Mouse (Mus musculus) lung, postnatal 25 days (tissue): ENCODE results near the gene Aldoart2.
"Not testable (repeated sequence)": the region's sequence is repeated elsewhere in the genome, so short reads cannot be mapped to it uniquely, and the experiment has no call there.

Experiments used
- DNase-seq: peaks from one replicate; pipeline ENCODE4 v3.0.0; 2022; ENCODE audit warnings: low spot score

Gene Aldoart2

DNA sequence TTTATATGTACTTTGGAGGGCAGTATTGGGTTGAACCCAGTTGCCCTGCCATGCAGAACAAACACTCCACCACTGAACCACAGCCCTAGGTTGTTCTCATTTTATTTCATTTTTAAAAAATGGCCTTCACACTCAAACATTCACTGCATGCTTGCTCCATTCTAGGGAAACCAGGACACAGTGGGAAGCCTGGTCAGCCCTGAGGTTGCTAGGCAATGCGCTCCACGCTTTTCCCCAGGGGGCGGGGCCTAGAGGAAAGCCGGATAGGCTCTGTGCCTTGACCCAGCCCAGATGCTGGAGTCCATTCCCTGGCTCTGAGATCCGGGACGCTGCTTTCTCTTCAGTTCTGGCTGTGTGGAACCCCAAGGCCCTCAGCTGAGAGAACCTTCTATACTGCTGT lies 8.8 kb downstream of the Aldoart2 start:
- no peak for DNase-seq

DNA sequence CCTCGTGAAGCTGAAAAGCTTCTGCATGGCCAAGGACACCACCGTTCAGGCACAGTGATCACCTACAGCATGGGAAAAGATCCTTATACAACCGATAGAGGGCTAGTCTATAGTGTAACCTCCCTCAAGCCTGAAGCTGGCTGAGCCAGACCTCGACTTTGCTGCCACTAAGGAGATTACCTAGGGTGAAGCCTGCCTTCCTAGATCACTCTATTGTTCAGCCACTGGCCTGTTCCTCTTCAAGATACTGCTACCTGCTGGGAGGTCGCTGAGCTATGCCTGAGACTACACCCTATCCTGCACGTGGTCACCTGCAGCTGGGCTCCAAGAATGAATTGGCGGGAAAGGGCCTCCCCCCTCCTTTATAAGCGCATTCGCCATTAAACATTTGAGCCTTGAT lies 21.9 kb downstream of the Aldoart2 start:
- DNase-seq = not testable (repeated sequence)

DNA sequence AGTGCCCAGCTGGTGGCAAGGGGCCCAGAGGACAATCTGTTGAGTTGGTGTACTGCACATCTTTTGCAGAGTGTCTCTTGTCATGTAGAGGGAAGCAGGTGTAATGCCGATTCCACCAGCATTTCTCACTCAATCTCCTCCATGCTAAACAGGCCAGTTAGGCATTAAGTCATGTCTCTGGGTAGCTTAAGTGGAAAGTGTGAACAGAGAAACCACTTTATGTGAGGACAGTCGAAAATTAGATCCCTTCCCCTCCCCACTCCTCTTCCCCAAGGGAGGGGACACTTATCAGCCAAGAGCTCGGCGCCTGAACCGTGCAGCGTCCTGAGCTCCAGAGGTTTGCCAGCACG lies 33.5 kb downstream of the Aldoart2 start:
- no peak for DNase-seq

DNA sequence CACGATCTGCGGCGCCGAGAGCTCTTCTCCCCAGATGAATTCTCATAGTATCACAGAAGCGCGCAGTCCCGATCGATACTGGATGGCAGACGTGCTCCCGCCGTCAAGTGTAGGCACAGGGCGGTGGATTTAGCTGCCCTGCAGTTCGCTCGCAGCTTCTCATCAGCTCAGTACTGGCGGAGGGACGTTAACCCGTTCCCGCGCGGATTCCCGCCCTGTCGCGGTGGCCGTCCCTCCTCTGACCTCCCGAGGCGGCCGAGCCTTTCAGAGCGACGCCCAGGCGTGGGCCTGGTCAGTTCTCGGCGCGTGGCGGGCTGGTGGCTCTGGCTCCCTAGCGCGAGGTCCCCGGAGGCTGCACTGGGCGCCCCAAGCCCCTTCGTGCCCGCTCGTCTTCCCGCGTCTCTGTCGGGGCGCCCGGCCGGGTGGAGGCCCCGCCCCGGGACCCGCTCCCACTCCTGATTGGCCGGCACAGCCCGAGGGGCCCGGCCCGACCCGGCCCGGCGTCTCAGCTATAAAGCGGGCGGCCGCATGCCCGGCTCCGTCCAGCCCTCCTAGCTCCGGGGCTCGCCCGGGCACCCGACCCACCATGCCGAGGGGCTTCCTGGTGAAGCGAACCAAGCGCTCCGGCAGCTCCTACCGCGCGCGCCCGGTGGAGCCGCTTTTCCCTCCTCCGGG lies 34.0 kb downstream of the Aldoart2 start, which contains the start of gene Insm2:
TSS of gene Insm2 (plus strand) at position 541 of the 675 bp plus-strand sequence.
- DNase-seq = no peak

DNA sequence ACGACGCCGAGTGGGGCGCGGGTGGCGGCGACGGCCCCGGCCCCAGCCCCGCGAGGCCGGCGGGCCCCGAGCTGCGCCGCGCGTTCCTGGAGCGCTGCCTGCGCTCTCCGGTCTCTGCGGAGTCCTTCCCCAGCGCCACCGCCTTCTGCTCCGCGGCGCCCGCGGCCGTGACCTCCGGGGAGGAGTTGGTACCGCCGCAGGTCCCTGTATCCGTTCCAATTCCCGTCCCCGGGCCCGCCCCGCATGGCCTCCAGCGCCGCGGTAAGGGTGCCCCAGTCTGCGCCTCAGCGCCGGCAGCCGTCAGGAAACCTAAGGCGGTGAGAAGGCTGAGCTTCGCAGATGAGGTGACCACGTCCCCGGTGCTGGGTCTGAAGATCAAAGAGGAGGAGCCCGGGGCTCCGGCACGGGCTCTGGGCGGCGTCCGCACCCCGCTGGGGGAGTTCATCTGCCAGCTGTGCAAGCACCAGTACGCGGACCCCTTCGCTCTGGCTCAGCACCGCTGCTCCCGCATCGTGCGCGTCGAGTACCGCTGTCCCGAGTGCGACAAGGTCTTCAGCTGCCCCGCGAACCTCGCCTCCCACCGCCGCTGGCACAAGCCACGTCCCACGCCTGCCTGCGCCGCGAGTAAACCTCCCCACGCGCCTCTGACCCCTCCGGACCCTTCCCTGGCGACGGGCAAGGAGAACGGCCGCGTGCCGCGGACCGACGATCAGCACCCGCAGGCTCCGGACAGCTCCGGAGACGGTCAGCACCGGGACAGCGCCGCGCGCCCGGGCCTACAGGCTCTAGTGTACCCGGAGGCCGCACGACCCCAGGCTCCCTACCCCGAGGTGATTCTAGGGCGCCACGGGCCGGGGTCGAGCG lies 34.8 kb downstream of the Aldoart2 start:
- peak; percentile 2 for DNase-seq

DNA sequence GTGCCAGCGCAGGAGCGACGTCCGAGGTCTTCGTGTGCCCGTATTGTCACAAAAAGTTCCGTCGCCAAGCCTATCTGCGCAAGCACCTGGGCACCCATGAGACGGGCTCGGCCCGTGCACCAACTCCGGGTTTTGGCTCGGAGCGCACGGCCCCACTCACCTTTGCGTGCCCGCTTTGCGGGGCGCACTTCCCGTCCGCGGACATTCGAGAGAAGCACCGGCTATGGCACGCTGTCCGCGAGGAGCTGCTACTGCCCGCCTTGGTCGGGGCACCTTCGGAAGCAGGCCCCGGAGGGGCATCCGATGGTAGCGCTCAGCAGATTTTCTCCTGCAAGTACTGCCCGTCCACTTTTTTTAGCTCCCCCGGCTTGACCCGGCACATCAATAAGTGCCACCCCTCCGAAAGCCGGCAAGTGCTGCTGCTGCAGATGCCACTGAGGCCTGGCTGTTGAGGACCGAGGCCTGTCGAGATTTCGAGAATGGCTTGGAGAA lies 35.5 kb downstream of the Aldoart2 start:
- DNase-seq = no peak

DNA sequence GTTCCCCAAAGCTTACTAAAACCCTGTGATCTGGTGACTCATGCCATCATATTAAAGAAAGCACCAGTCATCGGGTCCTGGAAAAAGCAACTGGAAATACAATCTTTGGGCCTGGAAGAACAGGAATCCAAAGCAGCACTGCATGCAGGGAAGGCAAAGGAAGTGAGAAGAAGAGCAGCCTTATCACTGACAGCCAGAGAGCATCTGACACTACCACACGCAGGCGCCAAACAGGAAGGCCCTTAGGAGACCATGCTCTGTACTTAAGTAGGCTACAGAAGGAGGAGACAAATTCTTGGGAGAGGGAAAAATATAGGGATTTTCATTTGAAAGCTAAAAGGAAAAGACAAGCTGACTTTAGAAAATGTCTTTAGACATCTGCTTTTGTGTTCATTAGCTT lies 39.4 kb downstream of the Aldoart2 start:
- no peak for DNase-seq

DNA sequence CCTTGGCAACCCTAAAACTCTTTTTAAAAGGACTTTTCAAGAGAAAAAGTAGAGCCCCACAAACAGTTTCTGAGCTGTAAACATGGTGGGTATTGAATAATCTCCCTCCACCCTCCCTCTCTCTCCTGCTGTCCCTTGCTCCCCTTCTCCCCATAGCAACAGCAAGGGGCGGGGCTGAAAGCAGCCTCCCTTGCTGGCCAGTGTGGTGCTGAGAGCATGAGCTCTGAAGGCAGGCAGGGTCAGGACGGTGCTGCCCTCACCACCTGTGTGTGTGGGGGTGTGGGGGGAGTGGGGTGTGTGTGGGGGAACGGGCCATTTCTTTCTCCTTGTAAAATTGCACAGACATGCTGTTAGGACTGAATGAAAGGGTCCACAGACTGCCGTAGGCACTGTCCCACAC lies 42.9 kb downstream of the Aldoart2 start:
- DNase-seq = no peak

DNA sequence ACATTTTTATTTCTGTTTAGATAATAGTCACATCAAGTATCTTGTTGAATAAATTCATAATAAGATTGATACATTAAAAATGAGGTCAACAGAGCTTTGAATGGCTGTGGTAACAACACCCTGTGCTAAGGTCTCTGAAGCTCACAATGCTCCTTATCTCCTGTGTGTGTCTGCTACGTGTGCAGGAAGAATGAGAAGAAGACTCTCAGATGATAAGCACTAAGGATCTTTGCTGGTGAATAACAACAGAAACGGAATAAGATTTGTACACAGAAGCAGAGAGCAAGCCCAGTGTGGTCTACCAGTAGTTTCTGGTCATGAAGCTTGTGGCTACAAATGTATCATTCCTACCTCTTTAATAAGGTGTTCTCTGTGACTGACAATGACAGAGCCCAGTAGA lies 45.8 kb downstream of the Aldoart2 start:
- no peak for DNase-seq
